Mouse (Mus musculus): ENCODE data around the gene Btn1a1.

The Btn1a1 gene

DNA sequence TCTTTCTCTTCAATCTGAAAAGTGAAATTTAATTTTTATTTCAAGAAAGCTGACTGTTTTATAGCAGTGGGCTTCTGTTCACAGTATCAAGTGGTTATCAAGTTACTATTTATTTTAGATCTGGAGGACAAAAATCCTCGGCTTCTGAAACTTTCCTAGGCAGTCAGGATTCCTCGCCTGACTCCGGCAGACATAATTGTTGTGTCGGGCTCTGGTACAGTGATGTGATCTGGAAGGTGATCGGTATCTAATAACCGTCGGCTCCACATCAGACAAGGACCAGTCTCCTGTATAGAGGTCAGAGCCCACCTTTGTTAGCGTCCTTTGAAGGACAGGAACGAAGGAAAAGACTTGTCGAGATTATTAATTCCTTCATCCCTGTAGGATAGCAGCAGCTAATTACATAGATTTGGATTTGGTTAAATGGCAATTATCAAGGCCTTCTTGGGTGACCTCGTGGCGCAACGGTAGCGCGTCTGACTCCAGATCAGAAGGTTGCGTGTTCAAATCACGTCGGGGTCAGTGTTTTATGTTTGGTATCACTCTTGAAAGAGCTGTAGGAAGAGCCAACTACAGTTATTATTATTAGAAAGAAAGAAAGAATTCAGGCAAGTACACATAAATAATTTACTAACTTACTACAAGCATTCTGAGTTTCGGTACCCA, 32.1 kb upstream of the Btn1a1 start:
- ChIA-PET POLR2A (interaction anchor here (0.5 to 5.8 kb wide), 46 partner anchors 8 to 1492 kb away, joined by 3 to 46 read pairs (median 4); partner anchors contain the start of genes Btn1a1 (in 2 of the 4), Hist1h4h (in 2 of the 4), Hist1h2ac (in 1 of the 4) and Hist1h2bc (in 1 of the 4)), CTCF (interaction anchor here in 1 of 4 experiments (1.1 to 1.5 kb wide), 3 partner anchors 26 to 51 kb away, joined by 3 to 4 read pairs (median 3); partner anchors contain the start of gene Btn1a1)

DNA sequence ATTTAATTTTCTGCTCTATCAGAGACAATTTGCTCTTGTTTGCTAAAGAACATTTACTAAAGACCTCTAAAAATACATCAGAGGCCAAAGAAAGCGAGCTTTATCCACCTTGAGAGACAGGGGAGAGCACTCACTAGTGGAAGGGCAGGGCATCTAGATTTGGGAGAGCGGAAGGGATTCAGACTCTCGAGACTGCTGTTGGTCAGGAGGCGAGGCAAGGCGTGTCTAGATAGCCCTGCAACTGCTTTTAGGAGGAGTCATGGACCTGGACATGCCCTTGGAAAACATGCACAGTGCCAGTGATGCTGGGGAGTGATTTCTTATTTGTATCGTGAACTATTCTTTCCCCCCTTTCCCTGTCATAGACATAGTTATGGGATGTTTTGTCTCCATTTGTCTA, 29.8 kb upstream of the Btn1a1 start:
- CTCF ChIA-PET, result interaction anchor here in 1 of 4 experiments (0.6 kb wide), 1 partner anchor 1500 kb away, joined by 3 read pairs; no protein-coding TSS in a partner anchor
- POLR2A ChIA-PET, result interaction anchor here in 2 of 4 experiments (0.7 to 5.8 kb wide), 9 partner anchors 10 to 188 kb away, joined by 3 to 46 read pairs (median 4); partner anchors contain the start of genes Btn1a1 (in 1 of the 2), Hist1h2ac (in 1 of the 2), Hist1h2bc (in 1 of the 2) and Hist1h4h (in 1 of the 2)

DNA sequence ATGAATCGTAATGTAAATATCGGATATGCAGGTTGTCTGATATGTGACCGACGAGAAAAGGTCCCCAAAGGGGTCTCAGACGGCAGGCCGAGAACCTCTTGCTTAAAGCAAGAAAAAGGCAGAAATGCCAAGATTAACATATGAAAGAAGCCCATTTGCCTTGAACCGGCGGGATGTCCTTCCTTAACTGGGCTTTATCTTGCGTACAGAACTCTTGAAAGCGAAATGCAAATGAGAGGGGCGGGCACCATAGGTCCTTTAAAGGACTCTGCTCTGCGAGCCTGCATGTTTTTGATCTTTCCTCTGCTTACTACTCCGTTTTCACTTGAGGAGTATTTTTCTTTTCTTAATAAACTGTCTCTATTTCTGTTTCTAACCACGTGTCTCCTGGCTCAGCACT, 26.3 kb upstream of the Btn1a1 start:
- CTCF ChIA-PET, result no interaction called here

DNA sequence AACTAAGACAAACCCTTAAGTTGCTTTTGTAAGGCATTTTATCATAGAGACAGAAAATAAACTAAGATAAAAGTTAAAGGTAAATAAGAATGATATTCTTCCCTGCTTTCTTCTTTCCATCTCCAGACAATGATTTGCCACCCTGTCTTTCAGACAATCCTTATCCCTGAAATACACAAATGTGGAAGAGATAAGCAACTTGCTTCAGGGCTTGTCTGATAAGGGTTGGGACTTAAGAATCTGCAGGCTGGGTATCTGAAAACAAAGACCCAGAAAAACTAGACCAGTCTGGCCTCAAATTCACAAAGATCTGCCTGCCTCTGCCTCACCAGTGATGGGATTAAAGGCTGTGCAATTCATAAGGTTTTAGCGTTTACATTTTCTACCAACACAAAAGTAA, 25.6 kb upstream of the Btn1a1 start:
- POLR2A ChIA-PET, result interaction anchor here in 1 of 4 experiments (0.9 kb wide), 1 partner anchor 37 kb away, joined by 3 read pairs; no protein-coding TSS in a partner anchor
- CTCF ChIA-PET, result no interaction called here

More for the DNA sequence above, 26.3 kb upstream of the Btn1a1 start:
- POLR2A ChIA-PET, result interaction anchor here in 2 of 4 experiments (0.6 to 1.4 kb wide), 3 partner anchors 27 to 42 kb away, joined by 3 to 9 read pairs (median 4); partner anchors contain the start of gene Btn1a1 (in 1 of the 2)

DNA sequence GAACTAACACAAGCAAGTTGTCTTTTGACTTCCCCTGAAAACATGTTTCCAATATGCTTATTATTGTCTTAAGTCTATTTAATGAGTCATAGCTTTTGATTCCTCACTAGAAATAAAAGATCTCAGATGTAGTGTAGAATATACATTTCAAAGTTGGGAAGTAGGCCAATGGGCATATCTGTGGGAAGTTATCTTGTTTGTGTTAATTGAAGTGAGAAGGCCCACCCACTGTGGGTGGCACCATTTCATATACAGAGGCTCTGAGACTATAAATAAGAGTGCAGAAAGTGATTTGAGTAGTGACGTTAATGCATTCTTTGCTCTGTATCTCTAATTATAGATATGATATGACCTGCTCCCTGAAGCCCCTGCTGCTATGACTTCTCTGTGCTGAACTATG, 25.2 kb upstream of the Btn1a1 start:
- ChIA-PET CTCF (no interaction called here), POLR2A (interaction anchor here in 1 of 4 experiments (0.9 to 1.3 kb wide), 3 partner anchors 25 to 78 kb away, joined by 3 to 4 read pairs (median 3); partner anchors contain the start of gene Btn1a1)

DNA sequence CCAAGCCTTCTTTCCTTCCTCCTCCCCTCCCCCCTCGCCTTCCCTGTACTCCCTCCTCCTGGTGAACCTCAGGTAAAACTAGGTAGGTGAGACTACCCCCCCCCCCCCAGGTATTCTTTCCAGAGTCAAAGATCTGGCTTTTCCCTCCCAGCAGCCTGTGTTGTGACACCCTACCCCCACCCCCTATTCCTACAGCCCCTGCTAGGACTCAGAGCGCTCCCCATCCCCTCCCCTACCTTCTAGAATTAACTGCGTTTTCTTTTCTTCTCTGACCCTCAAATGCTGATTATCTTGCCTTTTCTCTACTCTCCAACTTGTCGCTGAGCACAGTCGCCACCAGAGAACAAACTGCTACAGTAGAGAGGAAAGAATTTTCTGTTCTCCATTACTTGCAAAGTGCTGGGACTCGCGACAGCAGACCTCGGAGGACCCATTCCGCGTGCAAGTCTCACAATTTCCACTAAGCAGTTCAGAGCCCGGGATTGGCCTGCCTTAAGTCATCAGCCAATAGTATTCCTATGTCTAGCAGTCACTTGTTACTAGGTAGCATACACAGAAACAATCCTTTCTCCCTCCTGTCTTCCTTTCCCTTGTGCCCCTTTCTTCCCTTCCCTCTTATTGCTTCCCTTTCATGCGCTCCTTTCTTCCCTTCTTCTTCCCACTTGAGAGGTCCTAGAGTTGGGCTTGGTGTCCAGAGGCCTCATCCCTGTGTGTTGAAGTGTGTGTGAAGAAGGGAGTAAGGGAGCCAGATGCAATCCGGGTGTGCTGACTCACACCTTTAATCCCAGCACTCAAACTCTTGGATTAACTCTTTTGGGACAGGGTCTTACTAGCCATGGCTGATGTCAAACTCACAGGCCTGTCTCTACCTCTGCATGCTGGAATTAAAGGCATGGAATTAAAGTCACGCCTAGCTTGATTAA, 23.0 kb upstream of the Btn1a1 start, which contains the start of gene Btn2a2:
TSS of gene Btn2a2 (minus strand) at position 458 of the 923 bp plus-strand sequence.
- CTCF ChIA-PET, result no interaction called here
- POLR2A ChIA-PET, result interaction anchor here in 2 of 4 experiments (0.7 to 7.3 kb wide), 3 partner anchors 23 to 54 kb away, joined by 3 to 48 read pairs (median 9); partner anchors contain the start of genes Btn1a1 (in 1 of the 2) and Hist1h2bh (in 1 of the 2)

DNA sequence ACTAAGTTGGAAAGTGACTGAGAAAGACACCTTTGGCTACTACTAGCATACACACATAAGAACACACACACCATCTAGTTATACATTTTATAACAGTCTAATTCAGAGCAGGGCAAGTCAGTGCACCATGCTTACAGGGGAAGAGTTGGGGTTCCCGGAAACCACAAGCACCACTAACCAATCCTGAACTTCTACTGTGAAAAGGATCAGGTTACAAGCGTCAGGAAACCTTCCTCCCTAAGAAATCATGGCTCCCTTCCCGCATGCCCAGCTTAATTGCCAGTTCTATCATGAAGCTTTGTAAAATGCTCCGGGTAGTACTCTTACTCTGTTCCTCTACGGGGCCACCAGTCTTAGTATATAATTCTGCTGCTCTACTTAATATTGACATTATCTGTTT, 19.6 kb upstream of the Btn1a1 start:
- ChIA-PET POLR2A (interaction anchor here (0.7 to 7.3 kb wide), 13 partner anchors 10 to 86 kb away, joined by 3 to 48 read pairs (median 3); partner anchors contain the start of genes Btn1a1 (in 2 of the 4), Hist1h2ae (in 1 of the 4), Hist1h2bg (in 1 of the 4) and Hist1h4h (in 1 of the 4)), CTCF (no interaction called here)

DNA sequence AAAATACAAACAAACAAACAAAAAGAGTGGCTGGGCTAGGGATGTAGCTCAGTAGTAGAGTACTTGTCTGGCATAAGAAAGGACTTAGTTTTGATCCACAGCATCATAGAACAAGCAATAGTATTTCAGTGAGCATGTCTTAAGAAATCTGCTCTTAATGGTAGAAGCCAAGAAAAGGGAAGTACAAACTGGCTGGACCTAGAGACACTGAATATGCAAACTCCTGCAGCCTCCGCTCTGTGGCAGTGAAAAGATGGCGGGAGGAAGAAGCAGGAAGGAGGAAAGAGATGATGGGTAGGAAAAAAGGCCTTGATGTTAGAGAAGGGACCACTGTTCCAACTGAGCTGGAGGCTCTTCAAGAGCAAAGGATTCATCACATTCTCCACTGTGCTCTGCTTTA, 17.5 kb upstream of the Btn1a1 start:
- CTCF ChIA-PET, result no interaction called here
- POLR2A ChIA-PET, result interaction anchor here in 2 of 4 experiments (0.9 to 7.3 kb wide), 5 partner anchors 10 to 48 kb away, joined by 3 to 48 read pairs (median 4); partner anchors contain the start of genes Btn1a1 (in 1 of the 2) and Hist1h4h (in 1 of the 2)

DNA sequence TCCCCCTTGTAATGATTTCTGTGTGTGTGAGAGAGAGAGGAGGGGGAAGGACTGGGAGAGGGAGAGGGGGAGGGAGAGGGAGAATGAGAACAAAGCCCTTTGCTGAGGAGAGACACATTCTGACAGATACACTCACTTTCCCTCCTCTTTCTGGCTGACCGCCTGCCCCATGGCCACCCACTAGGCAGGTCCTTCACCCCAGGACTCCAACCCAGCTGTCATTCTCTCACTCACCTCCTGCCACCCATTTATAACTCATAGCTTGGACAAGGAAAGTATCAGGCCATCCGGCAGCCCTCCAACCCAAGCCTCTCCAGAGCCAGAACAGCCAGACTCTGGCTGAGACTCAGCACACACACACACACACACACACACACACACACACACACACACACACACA, 10.0 kb upstream of the Btn1a1 start:
- ChIA-PET POLR2A (no interaction called here), CTCF (no interaction called here)

DNA sequence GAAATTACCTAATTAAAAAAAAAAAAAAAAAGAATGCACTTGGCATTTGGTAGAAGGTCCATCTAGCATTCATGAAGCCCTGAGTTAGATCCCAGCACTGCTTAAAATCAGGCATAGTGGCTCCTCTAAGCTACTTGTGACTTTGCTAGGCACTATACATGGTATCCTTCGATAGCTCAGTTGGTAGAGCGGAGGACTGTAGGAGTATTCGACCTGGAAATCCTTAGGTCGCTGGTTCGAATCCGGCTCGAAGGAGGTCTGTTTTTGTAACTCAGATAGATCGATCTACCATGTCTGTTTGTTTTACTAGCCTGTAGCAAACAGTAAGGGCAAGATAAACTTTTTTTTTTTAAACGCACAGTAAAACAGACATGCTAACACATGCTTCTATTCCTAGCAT, 1.2 kb upstream of the Btn1a1 start:
- CTCF ChIA-PET, result no interaction called here
- POLR2A ChIA-PET, result interaction anchor here (0.6 to 5.5 kb wide), 26 partner anchors 10 to 154 kb away, joined by 3 to 48 read pairs (median 5); partner anchors contain the start of genes Hist1h2be (in 1 of the 4), Hist1h4d (in 1 of the 4) and Hist1h4h (in 1 of the 4)

DNA sequence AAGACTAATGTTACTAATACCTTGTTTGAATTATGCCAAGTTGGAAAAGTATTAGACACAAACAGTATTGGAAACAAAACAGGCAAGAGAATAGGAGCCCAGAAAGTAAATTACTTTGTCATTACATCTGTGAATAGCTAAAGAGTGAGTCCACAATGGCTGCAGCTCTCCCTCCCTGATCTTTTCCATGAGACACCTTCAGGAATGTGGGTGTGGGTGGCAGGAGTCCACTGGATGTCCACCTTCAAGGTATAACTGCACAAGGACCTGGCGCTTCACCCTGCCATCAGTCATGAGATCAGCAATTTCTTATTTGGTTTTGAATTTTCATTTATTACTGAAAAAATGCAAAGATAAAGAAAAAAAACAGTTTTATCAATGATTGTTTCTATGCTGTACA, 605 bp upstream of the Btn1a1 start:
- ChIA-PET CTCF (interaction anchor here in 2 of 4 experiments (0.6 to 1.2 kb wide), 3 partner anchors 31 to 66 kb away, joined by 3 to 8 read pairs (median 4); no protein-coding TSS in a partner anchor), POLR2A (interaction anchor here in 3 of 4 experiments (0.6 to 5.5 kb wide), 33 partner anchors 9 to 218 kb away, joined by 3 to 48 read pairs (median 5); partner anchors contain the start of genes Hist1h4h (in 2 of the 3), Hist1h2ac (in 1 of the 3), Hist1h2bc (in 1 of the 3) and Hist1h2be (in 1 of the 3))

DNA sequence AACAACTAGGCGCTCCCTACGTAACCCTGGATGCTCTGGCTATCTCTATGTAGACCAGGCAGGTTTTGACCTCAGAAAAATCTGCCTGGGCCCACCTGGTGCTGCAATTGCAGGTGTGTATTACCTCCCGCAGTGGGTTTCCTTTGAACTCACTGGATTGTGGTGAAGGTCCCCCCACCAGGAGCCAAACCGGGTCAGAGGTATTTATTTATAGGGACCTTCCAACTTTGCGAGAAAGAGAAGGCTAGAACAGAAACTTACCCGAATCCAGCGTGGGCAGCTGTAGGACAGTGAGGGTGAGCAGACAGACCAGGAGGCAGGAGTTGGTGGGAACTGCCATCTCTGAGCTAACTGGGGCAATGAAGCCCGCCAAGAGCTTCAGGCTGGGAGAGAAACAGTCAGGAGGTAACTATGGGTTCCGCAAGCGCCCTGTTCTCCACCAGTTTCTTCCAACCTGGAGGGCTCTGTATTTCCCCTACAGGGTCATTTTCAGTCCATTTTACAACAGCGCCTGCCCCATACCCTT, 797 bp downstream of the Btn1a1 start:
- ChIA-PET CTCF (interaction anchor here in 3 of 4 experiments (0.6 to 1.3 kb wide), 3 partner anchors 16 to 63 kb away, joined by 3 to 4 read pairs (median 3); no protein-coding TSS in a partner anchor), POLR2A (interaction anchor here in 3 of 4 experiments (0.6 to 5.5 kb wide), 38 partner anchors 8 to 1548 kb away, joined by 3 to 48 read pairs (median 5); partner anchors contain the start of genes Hist1h2ac (in 1 of the 3), Hist1h2ae (in 1 of the 3), Hist1h2bc (in 1 of the 3) and Hist1h2bg (in 1 of the 3))

DNA sequence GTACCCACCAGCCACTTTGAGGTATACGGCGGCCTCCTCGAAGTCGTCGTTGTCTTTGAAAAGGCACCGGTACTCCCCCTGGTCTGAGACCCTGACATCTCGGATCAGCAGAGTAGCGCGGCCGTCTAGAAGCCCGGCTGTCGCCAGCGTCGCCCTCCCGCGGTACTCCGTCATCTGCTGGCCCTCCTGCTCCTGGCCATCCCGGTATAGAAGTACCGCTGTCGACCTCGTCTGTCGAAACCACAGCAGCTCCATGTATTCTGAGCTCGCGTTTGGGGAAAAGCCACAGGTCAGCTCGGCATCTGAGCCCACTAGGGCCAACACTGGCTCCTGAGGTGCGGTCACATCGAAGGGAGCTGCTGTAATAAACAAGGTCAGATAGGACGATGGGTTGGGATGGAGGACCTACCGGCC, 1.5 kb downstream of the Btn1a1 start:
- POLR2A ChIA-PET, result interaction anchor here in 3 of 4 experiments (0.7 to 5.5 kb wide), 40 partner anchors 7 to 220 kb away, joined by 3 to 48 read pairs (median 5); partner anchors contain the start of genes Hist1h4h (in 2 of the 3), Hist1h2ac (in 1 of the 3), Hist1h2ae (in 1 of the 3) and Hist1h2bc (in 1 of the 3)

DNA sequence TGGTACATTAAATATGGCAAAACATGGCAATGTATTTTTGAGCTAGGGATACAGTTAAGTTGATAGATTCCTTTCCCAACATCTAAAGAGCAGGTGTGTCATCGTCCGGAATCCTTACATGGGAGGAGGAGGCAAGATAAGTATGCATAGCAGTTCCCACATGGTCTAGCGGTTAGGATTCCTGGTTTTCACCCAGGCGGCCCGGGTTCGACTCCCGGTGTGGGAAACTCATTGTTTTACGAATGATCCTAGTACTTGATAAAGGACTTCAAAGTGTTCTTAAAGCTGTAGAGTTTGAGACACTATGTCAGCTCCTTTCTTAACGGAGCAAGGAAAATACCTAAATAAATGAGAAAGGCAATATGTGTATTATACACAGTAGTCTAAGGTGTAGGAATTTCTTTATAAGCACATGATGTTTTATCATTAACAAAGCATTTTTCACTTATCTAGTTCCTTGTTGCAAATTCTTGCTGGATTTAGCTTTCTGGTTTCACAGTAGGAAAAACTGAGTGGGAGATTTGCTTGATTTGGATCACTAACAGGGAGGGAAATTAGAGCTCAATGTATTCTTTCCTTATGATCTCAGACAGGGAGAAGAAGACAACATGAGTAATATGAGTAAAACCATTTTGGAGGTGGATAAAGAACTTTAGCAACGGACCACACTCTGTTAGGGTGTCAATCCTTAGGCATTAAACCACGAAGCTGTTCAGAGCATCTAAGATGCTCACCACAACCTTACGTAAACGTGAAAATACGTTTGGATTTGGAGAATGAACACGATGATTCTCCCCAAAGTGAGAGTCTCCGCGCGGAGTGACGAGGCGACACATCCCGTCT, 2.1 kb downstream of the Btn1a1 start:
- ChIA-PET CTCF (interaction anchor here in 2 of 4 experiments (1.0 to 1.3 kb wide), 2 partner anchors 32 to 36 kb away, joined by 4 read pairs; no protein-coding TSS in a partner anchor), POLR2A (interaction anchor here in 3 of 4 experiments (0.7 to 5.5 kb wide), 41 partner anchors 7 to 1907 kb away, joined by 3 to 48 read pairs (median 5); partner anchors contain the start of genes Hist1h2ae (in 2 of the 3), Hist1h2bg (in 2 of the 3), Hist1h4f (in 2 of the 3) and Hist1h4h (in 2 of the 3))

More for the DNA sequence above, 1.5 kb downstream of the Btn1a1 start:
- CTCF ChIA-PET, result interaction anchor here in 3 of 4 experiments (0.6 to 1.3 kb wide), 3 partner anchors 15 to 63 kb away, joined by 3 to 4 read pairs (median 3); no protein-coding TSS in a partner anchor

DNA sequence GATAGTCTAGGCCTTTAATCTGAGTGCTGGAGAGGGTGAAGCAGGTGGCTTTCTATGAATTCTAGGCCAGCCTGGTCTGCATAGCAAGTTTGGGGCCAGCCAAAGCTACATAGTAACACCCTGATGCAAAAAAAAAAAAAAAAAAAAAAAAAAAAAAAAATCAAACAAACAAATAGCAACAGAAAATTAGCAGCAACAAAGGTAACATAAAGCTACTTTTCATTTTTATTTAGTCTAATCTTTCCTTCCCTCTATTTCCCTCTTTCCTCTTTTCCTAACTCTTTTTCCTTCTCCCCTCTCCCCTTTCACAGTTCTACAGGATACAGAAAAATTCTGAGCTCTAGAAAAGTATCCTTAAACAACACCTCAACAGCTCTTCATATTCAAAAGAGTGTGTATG, 3.0 kb downstream of the Btn1a1 start:
- POLR2A ChIA-PET, result interaction anchor here (0.6 to 5.2 kb wide), 18 partner anchors 9 to 1908 kb away, joined by 3 to 46 read pairs (median 5); partner anchors contain the start of genes Hist1h2ae (in 1 of the 4), Hist1h2bg (in 1 of the 4) and Hist1h4f (in 1 of the 4)
- CTCF ChIA-PET, result no interaction called here

DNA sequence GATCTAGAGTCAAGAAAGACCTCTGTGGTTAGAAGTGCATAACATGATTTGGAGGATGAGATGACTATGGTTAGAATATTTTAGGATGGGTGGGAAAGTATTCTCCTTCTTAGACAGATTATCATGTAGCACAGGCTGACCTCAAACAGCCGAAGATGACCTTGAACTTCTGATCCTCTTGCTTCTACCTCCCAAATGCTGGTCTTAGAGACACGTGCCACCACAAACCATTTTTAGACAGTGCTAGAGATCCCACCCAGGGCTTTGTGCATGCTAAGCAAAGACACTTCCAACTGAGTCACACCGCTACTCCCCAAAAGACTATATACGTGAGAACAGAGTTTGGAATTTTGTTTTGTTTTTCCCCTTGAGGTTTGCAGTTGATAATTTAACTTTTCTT, 3.6 kb downstream of the Btn1a1 start:
- ChIA-PET CTCF (no interaction called here), POLR2A (interaction anchor here in 2 of 4 experiments (0.6 to 5.2 kb wide), 6 partner anchors 13 to 92 kb away, joined by 3 to 46 read pairs (median 5); no protein-coding TSS in a partner anchor)
